Mouse (Mus musculus): Measurements from ENCODE around the gene Olfr92.

DNA sequence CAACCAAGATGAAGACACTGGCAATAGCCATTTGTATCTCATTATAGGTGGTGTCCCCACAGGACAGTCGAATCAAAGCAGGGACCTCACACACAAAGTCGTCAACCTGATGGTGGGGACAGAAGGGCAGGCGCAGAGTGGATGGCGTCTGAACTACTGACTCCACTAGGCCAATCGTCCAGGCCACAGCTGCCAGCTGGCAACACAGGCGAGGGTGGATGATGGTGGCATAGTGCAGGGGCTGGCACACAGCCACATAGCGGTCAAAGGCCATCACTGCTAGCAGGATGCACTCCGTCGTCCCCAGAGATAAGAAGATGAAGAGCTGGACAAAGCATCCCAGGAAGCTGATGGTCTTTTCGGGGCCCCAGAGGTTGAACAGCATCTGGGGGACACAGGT, 34.3 kb downstream of the Olfr92 start:
- TF ChIP-seq EP300 (optimal IDR thresholded peaks at IDR 0.05), result no peak
- TF ChIP-seq CTCF (IDR thresholded peaks at IDR 0.05; ENCODE audit: low read depth), result no peak
